Mouse (Mus musculus): ENCODE measurements around the gene Sgtb. TPM values are rescaled to one million over a fixed set of nuclear protein-coding genes. Genes with fewer than 3 reads are reported as not detected.

The Sgtb gene
- polyA plus RNA-seq, 1 experiment from 2014 or later, result 22.1 TPM

DNA sequence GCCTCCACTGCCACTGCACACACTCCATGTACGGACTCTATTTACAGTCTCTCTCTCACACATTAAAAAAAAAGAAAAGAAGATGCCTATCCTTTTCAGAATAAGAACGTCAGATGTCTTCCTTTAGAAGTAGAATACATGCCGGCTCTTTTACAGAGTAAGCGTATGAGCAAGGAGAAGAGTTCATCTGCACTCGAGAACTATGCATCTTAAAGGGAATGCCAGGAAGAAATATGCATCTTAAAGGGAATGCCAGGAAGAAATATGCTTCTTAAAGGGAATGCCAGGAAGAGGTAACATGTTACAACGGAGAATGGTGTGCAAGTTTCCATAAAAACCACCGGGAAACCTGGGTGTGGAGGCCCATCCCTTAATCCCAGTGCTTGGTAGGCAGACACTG is 45.6 kb downstream of the Sgtb start:
- H3K27ac ChIP-seq, result no peak overlapping the region
- no peaks in the 10 kb centered on the region for H3K27me3 ChIP-seq
- 93% methylated on average over 7 of the region's 7 CpGs for WGBS
- H3K9ac ChIP-seq, result no peak overlapping the region
- no peak overlapping the region for H3K4me2 ChIP-seq
- no peaks in the 10 kb centered on the region for H3K9me3 ChIP-seq
- no peaks in the 10 kb centered on the region for H3K4me1 ChIP-seq
- H3K4me3 ChIP-seq (replicated peaks), result no peak overlapping the region
- ATAC-seq (ENCODE audit: low FRiP score), result no peak
- H3K36me3 ChIP-seq (replicated peaks), result peaks cover 52% of the 10 kb centered on the region

DNA sequence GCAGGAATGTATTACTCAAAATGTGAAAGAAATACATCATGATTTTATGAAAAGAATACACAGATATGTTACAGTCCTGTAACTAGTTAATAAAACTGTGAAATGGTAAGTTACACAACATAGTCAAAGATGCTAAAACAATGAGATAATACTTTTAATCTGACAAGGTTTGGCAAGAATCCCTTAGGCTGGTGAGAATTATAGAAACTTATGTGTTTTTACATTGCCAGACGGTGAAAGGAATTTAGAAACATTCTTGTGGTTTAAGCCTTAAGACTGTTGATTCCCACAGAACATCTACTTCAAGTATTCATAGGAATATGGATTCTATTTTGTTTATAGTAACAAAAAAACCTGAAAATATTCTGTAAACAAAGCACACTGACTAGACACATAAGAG is 46.1 kb downstream of the Sgtb start:
- Histone ChIP-seq H3K36me3 (replicated peaks) (peaks cover 56% of the 10 kb centered on the region), H3K27me3 (no peaks in the 10 kb centered on the region)

DNA sequence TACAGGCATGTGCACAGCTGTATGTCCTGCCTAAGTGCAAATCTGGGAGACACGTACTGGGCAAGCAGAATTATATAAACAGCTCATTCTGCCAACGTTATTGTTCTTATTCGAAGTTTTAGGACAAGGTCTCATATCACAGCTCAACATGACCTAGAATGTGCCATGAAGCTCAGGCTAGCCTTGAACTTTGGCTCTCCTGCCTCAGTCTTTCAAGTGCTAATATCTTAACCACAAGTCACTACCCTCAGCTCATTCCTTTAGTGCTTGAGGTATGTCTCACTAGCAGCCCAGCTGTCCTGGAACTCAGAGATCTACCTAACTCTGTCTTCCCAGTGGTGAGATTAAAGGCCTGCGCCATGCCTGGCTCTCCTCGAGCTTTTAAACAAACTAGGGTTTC is 62.2 kb downstream of the Sgtb start:
- no peak for ATAC-seq (ENCODE audit: low FRiP score)

More for the DNA sequence above, 46.1 kb downstream of the Sgtb start:
- H3K4me2 ChIP-seq, result no peak overlapping the region
- H3K9me3 ChIP-seq, result no peaks in the 10 kb centered on the region
- no peak for ATAC-seq (ENCODE audit: low FRiP score)
- H3K9ac ChIP-seq, result no peak overlapping the region
- 93% methylated on average over 1 of the region's 1 CpGs for WGBS
- H3K27ac ChIP-seq, result no peak overlapping the region
- no peak overlapping the region for H3K4me3 ChIP-seq (replicated peaks)
- no peaks in the 10 kb centered on the region for H3K4me1 ChIP-seq

DNA sequence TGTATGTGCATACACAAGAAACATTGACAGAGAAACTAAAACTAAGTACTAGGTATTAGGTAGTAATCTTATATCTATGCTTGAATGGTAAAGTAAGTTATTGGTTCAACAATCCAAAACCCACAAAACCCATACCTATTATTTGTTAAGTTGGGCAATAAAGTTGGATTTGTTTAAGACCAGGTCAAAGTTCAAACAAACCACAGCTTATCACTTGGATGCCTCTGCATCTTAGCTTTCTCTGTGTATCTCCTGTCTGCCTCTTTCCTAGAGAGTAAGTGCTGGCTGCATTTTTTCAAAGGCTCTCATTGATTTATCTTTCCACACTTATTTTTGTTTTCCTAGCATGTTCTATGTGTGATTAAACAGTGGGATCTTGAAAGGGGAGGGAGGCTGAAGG is 63.0 kb downstream of the Sgtb start:
- Histone ChIP-seq H3K27me3 (no peaks in the 10 kb centered on the region), H3K4me2 (no peak overlapping the region), H3K4me1 (peaks cover 15% of the 10 kb centered on the region), H3K27ac (no peak overlapping the region), H3K4me3 (replicated peaks) (no peak overlapping the region), H3K9me3 (no peaks in the 10 kb centered on the region), H3K9ac (no peak overlapping the region), H3K36me3 (replicated peaks) (peaks cover 24% of the 10 kb centered on the region)
- ATAC-seq (ENCODE audit: low FRiP score), result no peak

More for the DNA sequence above, 62.2 kb downstream of the Sgtb start:
- peaks cover 30% of the 10 kb centered on the region for H3K36me3 ChIP-seq (replicated peaks)
- WGBS, result 93% methylated on average over 5 of the region's 5 CpGs
- H3K27me3 ChIP-seq, result no peaks in the 10 kb centered on the region
- H3K27ac ChIP-seq, result no peak overlapping the region
- no peak overlapping the region for H3K4me3 ChIP-seq (replicated peaks)
- no peaks in the 10 kb centered on the region for H3K9me3 ChIP-seq
- no peak overlapping the region for H3K4me2 ChIP-seq
- H3K9ac ChIP-seq, result no peak overlapping the region
- H3K4me1 ChIP-seq, result peaks cover 9% of the 10 kb centered on the region

DNA sequence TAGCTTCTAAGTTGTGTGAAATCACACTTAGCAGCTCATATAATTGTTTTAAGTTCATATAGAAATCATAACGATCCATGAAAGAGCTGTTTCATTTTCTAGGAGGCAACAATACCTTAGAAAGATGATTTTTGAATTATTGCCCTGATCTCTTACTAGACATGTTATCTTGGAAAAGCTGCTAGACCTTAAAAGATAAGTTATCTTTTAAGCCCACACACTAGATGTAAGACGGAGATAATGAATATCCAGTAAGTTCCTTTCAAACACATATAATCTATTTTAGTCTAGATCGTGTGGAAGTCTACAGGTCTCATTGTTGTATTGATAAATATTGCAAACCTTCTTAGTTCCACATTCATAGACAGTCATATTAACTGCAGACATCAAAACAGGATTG is 67.3 kb downstream of the Sgtb start:
- peaks cover 13% of the 10 kb centered on the region for H3K36me3 ChIP-seq (replicated peaks)
- no peaks in the 10 kb centered on the region for H3K27me3 ChIP-seq
- H3K4me1 ChIP-seq, result peaks cover 22% of the 10 kb centered on the region
- H3K9me3 ChIP-seq, result no peaks in the 10 kb centered on the region
- peak overlapping the region; percentile 29; the same call in 1 of the 2 replicates for H3K9ac ChIP-seq
- no peak overlapping the region for H3K27ac ChIP-seq
- peak overlapping the region; percentile 68 for H3K4me2 ChIP-seq
- H3K4me3 ChIP-seq (replicated peaks), result peak overlapping the region; percentile 88
- no peak for ATAC-seq (ENCODE audit: low FRiP score)
- WGBS, result 80% methylated on average over 3 of the region's 3 CpGs

DNA sequence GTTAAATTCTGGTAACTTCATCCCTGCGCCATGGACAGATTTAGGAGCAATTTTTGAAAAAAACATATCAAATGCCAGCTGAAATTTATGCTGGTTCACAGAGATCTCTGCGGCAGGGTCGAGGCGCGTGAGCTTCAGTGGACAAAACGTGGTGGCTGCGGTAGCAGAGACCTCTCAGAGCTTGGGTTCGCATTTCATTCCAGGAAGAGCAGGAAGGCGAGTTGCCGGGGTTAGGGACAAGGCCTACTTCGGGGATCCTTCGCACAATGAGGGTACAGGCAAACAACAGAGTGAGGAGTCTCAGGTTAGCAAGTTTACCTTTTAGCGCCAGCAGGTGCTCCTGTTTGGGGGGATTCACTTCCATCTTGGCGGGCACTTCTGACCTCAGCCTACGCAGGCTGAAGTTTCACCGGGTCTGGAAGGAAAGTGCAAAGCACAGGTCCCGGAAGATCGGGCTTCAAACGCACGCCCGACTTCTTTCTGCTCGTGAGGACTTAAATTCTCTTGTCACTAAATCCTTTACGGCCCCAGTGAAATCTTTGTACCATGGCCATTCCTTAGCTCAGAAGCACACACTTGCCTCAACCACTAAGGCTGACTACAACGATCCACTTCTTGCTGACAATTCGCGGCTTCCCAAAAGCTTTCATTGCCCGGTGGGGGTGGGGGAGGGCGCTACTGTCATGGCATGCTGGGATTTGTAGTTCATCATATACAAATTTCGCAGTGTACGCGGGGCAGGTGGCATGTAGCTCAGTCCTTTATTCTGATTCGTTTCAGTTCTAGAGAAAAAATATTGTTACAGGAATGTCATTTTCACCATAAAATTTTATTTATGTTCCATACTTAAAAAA is 68.5 kb downstream of the Sgtb start, which contains the start of gene Trappc13:
Gene Trappc13, minus strand, starts transcription at position 674 of the 854 bp plus-strand sequence.
- Histone ChIP-seq H3K27me3 (no peaks in the 10 kb centered on the region), H3K4me2 (peak within 1 kb of the TSS; percentile 68), H3K36me3 (replicated peaks) (peaks cover 18% of the 10 kb centered on the region), H3K4me1 (peaks cover 22% of the 10 kb centered on the region), H3K4me3 (replicated peaks) (peak within 1 kb of the TSS; percentile 88), H3K9me3 (no peaks in the 10 kb centered on the region), H3K9ac (peak within 1 kb of the TSS; percentile 84), H3K27ac (peak within 1 kb of the TSS; percentile 80)
- peak; percentile 90 for ATAC-seq (ENCODE audit: low FRiP score)
- under 1% methylated on average over 32 of the region's 32 CpGs for WGBS

DNA sequence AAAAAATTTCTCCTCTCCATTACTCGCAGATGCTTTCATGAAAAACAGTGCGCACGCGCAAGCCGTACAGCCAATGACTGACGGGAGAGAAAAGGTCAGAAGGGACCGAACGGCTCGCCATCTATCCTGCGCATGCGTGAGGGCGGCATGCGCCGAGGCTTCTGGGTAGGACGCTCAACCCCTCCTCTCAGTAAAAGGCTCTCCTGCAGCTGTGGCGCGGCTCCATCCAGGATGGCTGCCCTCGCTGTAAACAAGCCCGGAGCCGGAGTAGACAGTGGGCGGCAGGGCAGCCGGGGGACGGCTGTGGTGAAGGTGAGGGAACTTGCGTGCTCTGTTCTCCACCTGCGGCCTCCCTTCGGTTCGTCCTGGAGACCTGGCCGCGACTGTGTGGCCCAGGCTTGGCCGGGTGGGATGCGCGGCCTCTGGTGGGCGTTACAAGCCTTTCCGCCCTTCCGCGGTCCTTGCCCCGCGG is 69.1 kb downstream of the Sgtb start, which contains the start of gene Trim23:
Gene Trim23, plus strand, starts transcription at position 148 of the 472 bp plus-strand sequence.
- peak; percentile 99 for ATAC-seq (ENCODE audit: low FRiP score)
- Histone ChIP-seq H3K4me1 (peaks cover 22% of the 10 kb centered on the region), H3K4me3 (replicated peaks) (peak within 1 kb of the TSS; percentile 88), H3K9ac (peak within 1 kb of the TSS; percentile 84), H3K4me2 (peak within 1 kb of the TSS; percentile 68), H3K27ac (peak within 1 kb of the TSS; percentile 80), H3K36me3 (replicated peaks) (peaks cover 20% of the 10 kb centered on the region), H3K27me3 (no peaks in the 10 kb centered on the region), H3K9me3 (no peaks in the 10 kb centered on the region)
- WGBS, result under 1% methylated on average over 38 of the region's 38 CpGs

DNA sequence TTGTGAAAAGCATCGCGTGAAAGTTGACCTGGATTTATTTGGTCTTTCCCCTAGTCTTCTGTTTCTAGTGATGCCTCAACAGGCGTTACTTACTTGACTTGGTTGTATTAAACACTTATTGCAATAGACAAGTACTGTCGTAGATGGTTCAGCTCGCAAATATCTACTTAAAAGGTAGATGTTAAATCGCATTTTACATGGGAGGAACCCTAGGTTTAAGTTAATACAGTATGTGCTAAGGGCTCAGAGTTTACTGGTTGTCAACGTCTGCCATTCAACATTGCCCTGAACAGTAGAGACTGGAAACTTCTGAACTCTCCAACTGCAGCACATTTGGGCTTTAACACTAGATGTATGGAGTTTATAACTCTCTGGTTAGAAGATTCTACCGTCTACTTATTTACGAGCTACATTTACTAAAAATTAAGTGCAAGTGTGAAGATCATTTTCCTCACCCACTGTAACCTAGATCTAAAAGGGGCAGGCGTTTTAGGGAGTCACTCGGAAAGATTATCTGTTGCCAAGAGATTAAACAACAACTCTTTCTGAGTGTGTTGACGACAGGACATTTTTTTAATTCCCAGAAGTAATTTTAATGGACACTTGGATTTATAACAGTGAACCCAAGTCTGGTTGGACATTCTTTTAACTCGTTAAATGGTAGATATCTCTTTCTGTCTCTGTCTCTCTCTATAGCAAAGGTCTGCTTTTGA is 69.8 kb downstream of the Sgtb start:
- ATAC-seq (ENCODE audit: low FRiP score), result no peak
- H3K4me1 ChIP-seq, result peaks cover 20% of the 10 kb centered on the region
- H3K4me2 ChIP-seq, result peak overlapping the region; percentile 61
- H3K36me3 ChIP-seq (replicated peaks), result peaks cover 20% of the 10 kb centered on the region
- no peaks in the 10 kb centered on the region for H3K27me3 ChIP-seq
- peak overlapping the region; percentile 80 for H3K27ac ChIP-seq
- H3K9ac ChIP-seq, result peak overlapping the region; percentile 84
- WGBS, result 23% methylated on average over 13 of the region's 13 CpGs
- H3K9me3 ChIP-seq, result no peaks in the 10 kb centered on the region
- peak overlapping the region; percentile 88 for H3K4me3 ChIP-seq (replicated peaks)

DNA sequence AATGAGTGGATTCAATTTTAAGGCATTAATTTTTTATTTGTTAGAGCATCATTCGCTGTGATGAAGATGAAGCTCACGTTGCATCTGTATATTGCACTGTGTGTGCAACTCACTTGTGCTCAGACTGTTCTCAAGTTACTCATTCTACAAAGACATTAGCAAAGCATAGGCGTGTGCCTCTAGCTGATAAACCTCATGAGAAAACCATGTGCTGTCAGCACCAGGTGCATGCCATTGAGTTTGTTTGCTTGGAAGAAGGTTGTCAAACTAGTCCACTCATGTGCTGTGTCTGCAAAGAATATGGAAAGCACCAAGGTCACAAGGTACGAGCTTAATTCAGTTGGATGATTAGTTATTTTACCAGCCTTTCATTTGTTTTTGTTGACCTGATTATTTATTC is 77.8 kb downstream of the Sgtb start:
- WGBS, result 92% methylated on average over 4 of the region's 4 CpGs
- Histone ChIP-seq H3K4me3 (replicated peaks) (no peak overlapping the region), H3K9ac (no peak overlapping the region), H3K4me1 (no peaks in the 10 kb centered on the region), H3K4me2 (no peak overlapping the region), H3K36me3 (replicated peaks) (peaks cover 36% of the 10 kb centered on the region), H3K27me3 (no peaks in the 10 kb centered on the region), H3K27ac (no peak overlapping the region), H3K9me3 (no peaks in the 10 kb centered on the region)
- ATAC-seq (ENCODE audit: low FRiP score), result no peak

Other genes starting within 250 kb of the Sgtb start
- gene Erbin, start 189.2 kb upstream of the Sgtb start, polyA plus RNA-seq (2016; fragmentation: Nextera tagmentation; extraction: Ambion mirVana), result 23.0 and 23.2 TPM in 2 replicates
- 22.7 and 25.0 TPM in 2 replicates for gene Nln, start 127 bp upstream of the Sgtb start, polyA plus RNA-seq (2016; fragmentation: Nextera tagmentation; extraction: Ambion mirVana)
- 88.3 and 91.9 TPM in 2 replicates for gene Trappc13, start 68.7 kb downstream of the Sgtb start, polyA plus RNA-seq (2016; fragmentation: Nextera tagmentation; extraction: Ambion mirVana)
- gene Trim23, start 69.1 kb downstream of the Sgtb start, polyA plus RNA-seq (2016; fragmentation: Nextera tagmentation; extraction: Ambion mirVana), result 29.9 and 31.1 TPM in 2 replicates
- gene Cenpk, start 118.9 kb downstream of the Sgtb start, polyA plus RNA-seq (2016; fragmentation: Nextera tagmentation; extraction: Ambion mirVana), result 78.3 and 85.0 TPM in 2 replicates
- 15.8 and 15.9 TPM in 2 replicates for gene Ppwd1, start 119.1 kb downstream of the Sgtb start, polyA plus RNA-seq (2016; fragmentation: Nextera tagmentation; extraction: Ambion mirVana)
- 3.1 and 4.5 TPM in 2 replicates for gene Adamts6, start 178.1 kb downstream of the Sgtb start, polyA plus RNA-seq (2016; fragmentation: Nextera tagmentation; extraction: Ambion mirVana)